Mouse (Mus musculus): ENCODE measurements around the gene Fam199x. TPM values are rescaled to one million over a fixed set of nuclear protein-coding genes. Genes with fewer than 3 reads are reported as not detected.

Gene Fam199x
- total and polyA plus RNA-seq, 2 experiments from 2014 or later = 2.4 to 3.3 TPM

DNA sequence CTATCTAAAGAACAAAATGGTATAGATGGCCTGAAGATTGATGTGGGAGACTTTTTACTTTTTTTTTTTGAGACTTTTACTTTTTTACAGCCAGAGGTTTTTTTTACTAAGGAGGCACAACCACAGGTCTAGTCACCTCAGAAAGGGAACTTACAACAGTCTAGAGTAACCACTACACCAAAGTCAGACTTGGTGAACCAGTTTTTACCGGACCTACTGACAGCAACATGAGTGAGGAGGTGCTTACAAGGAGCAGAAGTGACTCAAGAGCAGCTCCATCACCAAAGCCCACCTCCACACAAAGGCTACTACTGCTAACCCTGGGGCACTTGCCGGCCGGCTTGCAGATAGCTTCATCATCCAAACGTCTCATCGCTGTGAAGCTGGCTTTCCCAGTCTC lies 17.7 kb upstream of the Fam199x start:
- ATAC-seq (ENCODE audit: insufficient read depth, low read depth) = no peak

DNA sequence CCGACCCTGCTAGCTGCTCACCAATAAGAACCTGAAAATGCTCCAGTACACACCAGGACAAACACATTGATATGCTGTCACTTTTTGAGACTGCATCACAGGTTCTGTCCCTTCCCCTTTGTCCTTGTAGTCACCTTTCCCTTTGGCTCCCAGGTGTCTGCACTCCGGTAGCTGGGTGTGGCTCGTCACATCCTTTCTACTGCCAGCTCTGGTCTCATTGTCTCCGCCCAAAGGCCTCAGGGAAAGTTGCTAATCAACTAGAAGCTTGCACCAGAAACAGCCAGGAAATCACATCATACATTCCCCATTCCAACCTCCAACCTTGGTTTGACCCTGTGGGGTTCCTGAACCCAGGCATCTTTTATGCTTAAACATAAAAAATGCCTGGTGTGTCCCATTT lies 15.1 kb upstream of the Fam199x start:
- TF ChIP-seq EP300 (IDR thresholded peaks at IDR 0.05; ENCODE audit: low read depth) (no peak), CTCF (IDR thresholded peaks at IDR 0.05; ENCODE audit: low read depth) (no peak)
- Histone ChIP-seq H3K4me1 (ENCODE audit: control insufficient read depth, insufficient read depth) (no peaks in the 10 kb centered on the region), H3K4me2 (ENCODE audit: low read depth, low read length) (no peak overlapping the region), H3K9me3 (replicated peaks; ENCODE audit: control insufficient read depth, low read length) (no peaks in the 10 kb centered on the region), H3K36me3 (replicated peaks; ENCODE audit: control insufficient read depth, insufficient read depth, low read length) (no peaks in the 10 kb centered on the region), H3K4me3 (ENCODE audit: low read depth, low read length) (no peak overlapping the region), H3K27ac (ENCODE audit: low read depth) (no peak overlapping the region), H3K27me3 (ENCODE audit: control insufficient read depth, insufficient read depth, low read length) (no peaks in the 10 kb centered on the region), H3K9ac (replicated peaks; ENCODE audit: low read depth, low read length) (no peak overlapping the region)
- WGBS = 49% methylated on average over 4 of the region's 4 CpGs
- no peak for DNase-seq (ENCODE audit: low spot score)
- no peak for ATAC-seq (ENCODE audit: insufficient read depth, low read depth)

More for the DNA sequence above, 17.7 kb upstream of the Fam199x start:
- Histone ChIP-seq H3K36me3 (replicated peaks; ENCODE audit: control insufficient read depth, insufficient read depth, low read length) (peaks cover 6% of the 10 kb centered on the region; the same call in 1 of the 2 replicates), H3K27ac (ENCODE audit: low read depth) (no peak overlapping the region), H3K4me2 (ENCODE audit: low read depth, low read length) (no peak overlapping the region), H3K4me3 (ENCODE audit: low read depth, low read length) (no peak overlapping the region), H3K9ac (replicated peaks; ENCODE audit: low read depth, low read length) (no peak overlapping the region), H3K4me1 (ENCODE audit: control insufficient read depth, insufficient read depth) (no peaks in the 10 kb centered on the region), H3K9me3 (replicated peaks; ENCODE audit: control insufficient read depth, low read length) (no peaks in the 10 kb centered on the region), H3K27me3 (ENCODE audit: control insufficient read depth, insufficient read depth, low read length) (no peaks in the 10 kb centered on the region)
- DNase-seq (ENCODE audit: low spot score) = no peak
- TF ChIP-seq CTCF (IDR thresholded peaks at IDR 0.05; ENCODE audit: low read depth) = no peak
- no peak for TF ChIP-seq EP300 (IDR thresholded peaks at IDR 0.05; ENCODE audit: low read depth)
- 78% methylated on average over 5 of the region's 5 CpGs for WGBS

DNA sequence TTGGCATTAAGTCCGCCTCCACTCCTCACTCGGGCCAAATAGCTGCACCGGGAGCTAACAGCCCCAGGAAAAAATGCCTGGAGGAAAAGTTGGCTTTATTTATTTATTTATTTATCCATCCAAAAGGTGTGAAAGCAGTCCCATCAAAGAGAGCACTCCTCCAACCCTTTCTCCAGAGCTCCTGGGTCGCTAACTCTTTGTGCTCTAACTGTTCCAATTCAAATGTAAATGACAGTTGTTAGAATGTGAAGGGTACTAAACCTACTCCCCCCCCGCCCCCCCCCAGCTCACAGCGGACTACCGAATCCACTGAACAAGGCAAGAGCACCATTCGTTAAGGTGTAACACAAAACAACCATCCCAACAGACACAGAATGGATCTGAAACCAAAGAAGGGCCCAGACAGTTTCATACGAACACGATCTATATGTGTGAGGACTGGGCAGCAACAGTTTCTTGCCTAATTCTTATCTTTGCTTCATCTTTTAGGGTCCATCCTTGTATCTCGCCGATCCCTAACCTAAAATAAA lies 11.9 kb upstream of the Fam199x start:
- peak overlapping the region; percentile 68 for H3K4me2 ChIP-seq (ENCODE audit: low read depth, low read length)

DNA sequence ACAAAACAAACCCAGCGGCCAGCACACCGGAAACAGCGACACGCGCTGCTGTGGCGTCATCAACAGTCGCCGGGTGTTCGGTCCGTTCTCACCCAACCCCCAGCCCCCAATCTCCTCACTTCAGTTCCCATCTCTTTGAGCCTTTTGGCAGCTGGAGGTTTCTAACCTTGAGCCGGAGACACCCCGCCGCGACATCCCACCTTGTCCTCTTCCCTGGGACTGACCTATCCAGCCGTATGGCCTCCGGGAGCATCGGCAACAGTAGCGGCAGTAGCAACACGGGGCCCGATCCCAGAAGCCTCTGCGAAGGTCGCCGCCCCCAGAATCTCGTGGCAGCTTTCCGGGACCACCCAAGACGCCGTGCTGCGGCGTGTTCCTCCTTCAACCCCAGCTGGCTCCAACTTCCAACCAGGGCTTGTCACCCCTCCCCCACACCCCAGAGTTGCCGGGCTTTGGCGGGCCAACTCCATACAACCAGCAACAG lies 11.4 kb upstream of the Fam199x start, which contains the start of gene Slc25a53:
Gene Slc25a53 (minus strand): TSS at position 303 of the 484 bp plus-strand sequence.
- Histone ChIP-seq H3K4me1 (ENCODE audit: control insufficient read depth, insufficient read depth) (no peaks in the 10 kb centered on the region), H3K4me2 (ENCODE audit: low read depth, low read length) (peak within 1 kb of the TSS; percentile 68), H3K9me3 (replicated peaks; ENCODE audit: control insufficient read depth, low read length) (no peaks in the 10 kb centered on the region), H3K36me3 (replicated peaks; ENCODE audit: control insufficient read depth, insufficient read depth, low read length) (no peaks in the 10 kb centered on the region), H3K4me3 (ENCODE audit: low read depth, low read length) (peak within 1 kb of the TSS; percentile 68), H3K27ac (ENCODE audit: low read depth) (peak within 1 kb of the TSS; percentile 92), H3K9ac (replicated peaks; ENCODE audit: low read depth, low read length) (peak within 1 kb of the TSS; percentile 62), H3K27me3 (ENCODE audit: control insufficient read depth, insufficient read depth, low read length) (no peaks in the 10 kb centered on the region)
- ATAC-seq (ENCODE audit: insufficient read depth, low read depth) = peak; percentile 93
- TF ChIP-seq EP300 (IDR thresholded peaks at IDR 0.05; ENCODE audit: low read depth) = peak; percentile 61
- TF ChIP-seq CTCF (IDR thresholded peaks at IDR 0.05; ENCODE audit: low read depth) = no peak
- WGBS = 15% methylated on average over 31 of the region's 31 CpGs
- peak; percentile 59 for DNase-seq (ENCODE audit: low spot score)

More for the DNA sequence above, 11.9 kb upstream of the Fam199x start:
- WGBS = 17% methylated on average over 12 of the region's 12 CpGs
- Histone ChIP-seq H3K27me3 (ENCODE audit: control insufficient read depth, insufficient read depth, low read length) (no peaks in the 10 kb centered on the region), H3K27ac (ENCODE audit: low read depth) (peak overlapping the region; percentile 92), H3K9me3 (replicated peaks; ENCODE audit: control insufficient read depth, low read length) (no peaks in the 10 kb centered on the region), H3K36me3 (replicated peaks; ENCODE audit: control insufficient read depth, insufficient read depth, low read length) (no peaks in the 10 kb centered on the region), H3K4me1 (ENCODE audit: control insufficient read depth, insufficient read depth) (no peaks in the 10 kb centered on the region), H3K9ac (replicated peaks; ENCODE audit: low read depth, low read length) (peak overlapping the region; percentile 62), H3K4me3 (ENCODE audit: low read depth, low read length) (peak overlapping the region; percentile 68)
- DNase-seq (ENCODE audit: low spot score) (no peak), ATAC-seq (ENCODE audit: insufficient read depth, low read depth) (no peak)
- TF ChIP-seq CTCF (IDR thresholded peaks at IDR 0.05; ENCODE audit: low read depth) (no peak), EP300 (IDR thresholded peaks at IDR 0.05; ENCODE audit: low read depth) (no peak)

DNA sequence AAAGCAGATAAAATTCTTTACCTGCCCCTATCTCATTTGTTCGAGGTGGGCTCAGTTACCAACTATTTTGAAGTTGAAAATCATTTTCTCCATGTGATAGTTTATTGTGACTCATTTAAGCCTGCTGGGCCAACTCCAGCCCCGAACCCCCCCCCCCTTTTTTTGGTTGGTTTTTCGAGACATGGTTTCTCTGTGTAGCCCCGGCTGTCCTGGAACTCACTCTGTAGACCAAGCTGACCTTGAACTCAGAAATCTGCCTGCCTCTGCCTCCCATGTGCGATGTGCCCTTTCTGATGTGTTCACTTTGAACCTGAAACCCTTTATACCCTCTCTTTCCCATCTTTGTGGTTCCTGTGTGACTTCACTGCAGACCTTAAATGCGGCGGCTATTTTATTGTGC lies 10.9 kb upstream of the Fam199x start:
- Histone ChIP-seq H3K4me2 (ENCODE audit: low read depth, low read length) (peak overlapping the region; percentile 68), H3K27ac (ENCODE audit: low read depth) (peak overlapping the region; percentile 92), H3K4me3 (ENCODE audit: low read depth, low read length) (peak overlapping the region; percentile 68), H3K27me3 (ENCODE audit: control insufficient read depth, insufficient read depth, low read length) (no peaks in the 10 kb centered on the region), H3K9ac (replicated peaks; ENCODE audit: low read depth, low read length) (peak overlapping the region; percentile 62; the same call in 1 of the 2 replicates), H3K9me3 (replicated peaks; ENCODE audit: control insufficient read depth, low read length) (no peaks in the 10 kb centered on the region), H3K4me1 (ENCODE audit: control insufficient read depth, insufficient read depth) (no peaks in the 10 kb centered on the region), H3K36me3 (replicated peaks; ENCODE audit: control insufficient read depth, insufficient read depth, low read length) (no peaks in the 10 kb centered on the region)
- DNase-seq (ENCODE audit: low spot score) (no peak), ATAC-seq (ENCODE audit: insufficient read depth, low read depth) (peak; percentile 15; the same call in 1 of the 2 replicates)
- 46% methylated on average over 7 of the region's 7 CpGs for whole genome bisulfite sequencing
- TF ChIP-seq EP300 (IDR thresholded peaks at IDR 0.05; ENCODE audit: low read depth) = no peak
- TF ChIP-seq CTCF (IDR thresholded peaks at IDR 0.05; ENCODE audit: low read depth) = no peak

DNA sequence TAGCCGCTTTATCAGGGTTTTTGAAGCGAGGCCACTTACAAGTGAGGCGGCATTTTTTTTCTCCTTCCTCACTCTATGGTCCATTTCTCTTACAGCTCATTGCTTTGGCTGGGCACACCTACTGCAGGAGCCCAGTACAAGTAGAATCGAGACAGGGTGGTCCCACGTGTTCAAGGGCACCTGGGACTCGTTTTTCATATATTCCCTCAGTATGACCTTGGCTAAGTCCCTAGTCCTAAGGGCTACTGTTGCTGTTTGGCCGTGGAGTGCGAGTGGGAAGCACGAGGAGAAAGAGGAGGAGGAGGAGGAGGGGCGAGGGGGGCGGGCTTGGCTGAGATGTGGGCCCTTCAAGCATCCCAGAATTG lies 352 bp upstream of the Fam199x start:
- Histone ChIP-seq H3K4me2 (ENCODE audit: low read depth, low read length) (peak overlapping the region; percentile 87), H3K9me3 (replicated peaks; ENCODE audit: control insufficient read depth, low read length) (no peaks in the 10 kb centered on the region), H3K4me1 (ENCODE audit: control insufficient read depth, insufficient read depth) (peaks cover 3% of the 10 kb centered on the region; the same call in 1 of the 2 replicates), H3K27ac (ENCODE audit: low read depth) (no peak overlapping the region), H3K4me3 (ENCODE audit: low read depth, low read length) (peak overlapping the region; percentile 81), H3K36me3 (replicated peaks; ENCODE audit: control insufficient read depth, insufficient read depth, low read length) (no peaks in the 10 kb centered on the region), H3K27me3 (ENCODE audit: control insufficient read depth, insufficient read depth, low read length) (no peaks in the 10 kb centered on the region), H3K9ac (replicated peaks; ENCODE audit: low read depth, low read length) (peak overlapping the region; percentile 64)
- DNase-seq (ENCODE audit: low spot score) = no peak
- 13% methylated on average over 10 of the region's 11 CpGs for WGBS
- TF ChIP-seq CTCF (IDR thresholded peaks at IDR 0.05; ENCODE audit: low read depth) (no peak), EP300 (IDR thresholded peaks at IDR 0.05; ENCODE audit: low read depth) (no peak)
- peak; percentile 40 for ATAC-seq (ENCODE audit: insufficient read depth, low read depth)
